Mouse (Mus musculus): ENCODE results near the gene Gm20388. TPM values are rescaled to one million over a fixed set of nuclear protein-coding genes. Genes with fewer than 3 reads are reported as not detected.

Gm20388 gene
- polyA plus RNA-seq, 2 experiments: 8.5 TPM; not detected in 1

- H3K36me3 ChIP-seq (replicated peaks; ENCODE audit: control insufficient read depth, insufficient read depth, low read depth): peaks cover 89% of the 10 kb centered on the region
- peaks cover 0 to 7% of the 10 kb centered on the region in 2 experiments; a peak in 3 of 4 replicates for H3K4me1 ChIP-seq (replicated peaks; ENCODE audit: control insufficient read depth in 2 of 2, insufficient read depth in 2 of 2, low read length in 1 of 2)
- H3K9ac ChIP-seq (replicated peaks): no peak overlapping the region
- H3K4me3 ChIP-seq (ENCODE audit: insufficient read depth in 1 of 2, low read depth in 2 of 2, low read length in 2 of 2): no peak overlapping the region
- no peak for TF ChIP-seq CTCF (IDR thresholded peaks at IDR 0.05; ENCODE audit: low read depth)
- no peak for TF ChIP-seq EP300 (IDR thresholded peaks at IDR 0.05; ENCODE audit: low read depth)
- DNase-seq (ENCODE audit: low read depth in 3 of 3, low spot score in 3 of 3) (no peak), ATAC-seq (ENCODE audit: insufficient read depth) (peak; percentile 55; the same call in 1 of the 2 replicates)
- no peak overlapping the region for H3K27ac ChIP-seq
- H3K4me2 ChIP-seq (ENCODE audit: low read depth): no peak overlapping the region
- no peaks in the 10 kb centered on the region for H3K9me3 ChIP-seq (ENCODE audit: control insufficient read depth, low read length)
- 29% methylated on average over 9 of the region's 9 CpGs for WGBS (ENCODE audit: insufficient replicate concordance)
- no peaks in the 10 kb centered on the region for H3K27me3 ChIP-seq (ENCODE audit: control insufficient read depth, insufficient read depth, low read length)
Observed at GRCm38 (mm10) chr8:122405146-122405805, 2494.6 kb downstream of the Gm20388 start.

- ATAC-seq (ENCODE audit: insufficient read depth): no peak
- WGBS (ENCODE audit: insufficient replicate concordance): 81% methylated on average over 7 of the region's 7 CpGs
Observed at GRCm38 (mm10) chr8:122407678-122408077, 2497.0 kb downstream of the Gm20388 start.

GRCm38 (mm10) chr8:122414311-122414710 is 2503.7 kb downstream of the Gm20388 start:
- no peak overlapping the region for H3K4me3 ChIP-seq (ENCODE audit: insufficient read depth in 1 of 2, low read depth in 2 of 2, low read length in 2 of 2)
- no peaks in the 10 kb centered on the region for H3K27me3 ChIP-seq (ENCODE audit: control insufficient read depth, insufficient read depth, low read length)
- no peak for ATAC-seq (ENCODE audit: insufficient read depth)
- WGBS (ENCODE audit: insufficient replicate concordance): 79% methylated on average over 9 of the region's 9 CpGs
- no peaks in the 10 kb centered on the region for H3K9me3 ChIP-seq (ENCODE audit: control insufficient read depth, low read length)
- no peak overlapping the region for H3K27ac ChIP-seq
- no peak for DNase-seq (ENCODE audit: low read depth in 3 of 3, low spot score in 3 of 3)
- no peak overlapping the region for H3K9ac ChIP-seq (replicated peaks)
- peaks cover 74% of the 10 kb centered on the region for H3K36me3 ChIP-seq (replicated peaks; ENCODE audit: control insufficient read depth, insufficient read depth, low read depth)
- no peak for TF ChIP-seq EP300 (IDR thresholded peaks at IDR 0.05; ENCODE audit: low read depth)
- TF ChIP-seq CTCF (IDR thresholded peaks at IDR 0.05; ENCODE audit: low read depth): no peak
- H3K4me2 ChIP-seq (ENCODE audit: low read depth): no peak overlapping the region
- H3K4me1 ChIP-seq (replicated peaks; ENCODE audit: control insufficient read depth in 2 of 2, insufficient read depth in 2 of 2, low read length in 1 of 2): no peaks in the 10 kb centered on the region

More at GRCm38 (mm10) chr8:122407678-122408077, 2497.0 kb downstream of the Gm20388 start:
- Histone ChIP-seq H3K27me3 (ENCODE audit: control insufficient read depth, insufficient read depth, low read length) (no peaks in the 10 kb centered on the region), H3K9me3 (ENCODE audit: control insufficient read depth, low read length) (no peaks in the 10 kb centered on the region), H3K4me2 (ENCODE audit: low read depth) (no peak overlapping the region), H3K27ac (no peak overlapping the region), H3K4me1 (replicated peaks; ENCODE audit: control insufficient read depth in 2 of 2, insufficient read depth in 2 of 2, low read length in 1 of 2) (peaks cover 0 to 7% of the 10 kb centered on the region in 2 experiments; a peak in 3 of 4 replicates), H3K9ac (replicated peaks) (no peak overlapping the region), H3K4me3 (ENCODE audit: insufficient read depth in 1 of 2, low read depth in 2 of 2, low read length in 2 of 2) (no peak overlapping the region), H3K36me3 (replicated peaks; ENCODE audit: control insufficient read depth, insufficient read depth, low read depth) (peaks cover 89% of the 10 kb centered on the region)
- no peak for TF ChIP-seq CTCF (IDR thresholded peaks at IDR 0.05; ENCODE audit: low read depth)
- TF ChIP-seq EP300 (IDR thresholded peaks at IDR 0.05; ENCODE audit: low read depth): no peak
- DNase-seq (ENCODE audit: low read depth in 3 of 3, low spot score in 3 of 3): no peak

GRCm38 (mm10) chr8:122415554-122415953 is 2504.9 kb downstream of the Gm20388 start:
- ATAC-seq (ENCODE audit: insufficient read depth) (no peak), DNase-seq (ENCODE audit: low read depth in 3 of 3, low spot score in 3 of 3) (no peak)
- Histone ChIP-seq H3K4me1 (replicated peaks; ENCODE audit: control insufficient read depth in 2 of 2, insufficient read depth in 2 of 2, low read length in 1 of 2) (no peaks in the 10 kb centered on the region), H3K9me3 (ENCODE audit: control insufficient read depth, low read length) (no peaks in the 10 kb centered on the region), H3K4me2 (ENCODE audit: low read depth) (no peak overlapping the region), H3K36me3 (replicated peaks; ENCODE audit: control insufficient read depth, insufficient read depth, low read depth) (peaks cover 63% of the 10 kb centered on the region), H3K27ac (no peak overlapping the region), H3K9ac (replicated peaks) (no peak overlapping the region), H3K27me3 (ENCODE audit: control insufficient read depth, insufficient read depth, low read length) (no peaks in the 10 kb centered on the region), H3K4me3 (ENCODE audit: insufficient read depth in 1 of 2, low read depth in 2 of 2, low read length in 2 of 2) (no peak overlapping the region)
- TF ChIP-seq EP300 (IDR thresholded peaks at IDR 0.05; ENCODE audit: low read depth): no peak
- no peak for TF ChIP-seq CTCF (IDR thresholded peaks at IDR 0.05; ENCODE audit: low read depth)
- WGBS (ENCODE audit: insufficient replicate concordance): 46% methylated on average over 6 of the region's 6 CpGs

DNA sequence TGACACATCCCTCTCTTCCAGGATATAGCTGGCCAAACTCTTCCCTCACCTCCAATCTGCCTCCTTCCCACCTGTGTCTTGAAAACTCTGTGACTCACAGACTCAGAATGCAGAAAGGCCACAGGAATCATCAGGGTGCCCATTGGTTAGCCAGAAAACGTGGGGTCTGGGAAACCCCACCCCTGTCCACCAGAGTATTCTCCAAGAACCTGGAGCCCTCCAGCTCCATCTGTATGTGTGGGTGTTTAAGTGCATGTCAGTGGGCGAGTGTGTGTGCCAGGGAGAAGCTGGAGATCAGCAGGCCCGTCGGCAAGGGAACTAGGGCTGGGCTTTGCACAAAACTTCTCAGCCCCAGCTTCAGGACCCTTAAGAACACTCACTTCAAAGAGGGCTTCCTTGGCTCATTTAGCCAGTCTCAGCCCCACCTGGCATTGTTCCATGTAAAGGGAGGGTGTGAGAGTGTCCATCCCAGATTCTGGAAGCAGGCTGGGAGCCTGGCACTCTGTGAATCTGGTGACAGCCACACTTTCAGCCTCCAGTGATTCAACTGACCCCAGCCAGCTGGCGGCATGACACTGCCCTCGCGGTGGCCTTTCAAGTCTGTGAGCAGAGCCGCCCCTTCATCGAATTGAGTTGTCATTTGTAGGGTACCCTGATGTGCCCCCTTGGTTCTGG is 2509.4 kb downstream of the Gm20388 start:
- Histone ChIP-seq H3K27me3 (ENCODE audit: control insufficient read depth, insufficient read depth, low read length) (no peaks in the 10 kb centered on the region), H3K9me3 (ENCODE audit: control insufficient read depth, low read length) (no peaks in the 10 kb centered on the region), H3K4me1 (replicated peaks; ENCODE audit: control insufficient read depth in 2 of 2, insufficient read depth in 2 of 2, low read length in 1 of 2) (no peaks in the 10 kb centered on the region), H3K4me2 (ENCODE audit: low read depth) (no peak overlapping the region), H3K27ac (no peak overlapping the region), H3K4me3 (ENCODE audit: insufficient read depth in 1 of 2, low read depth in 2 of 2, low read length in 2 of 2) (no peak overlapping the region), H3K9ac (replicated peaks) (no peak overlapping the region), H3K36me3 (replicated peaks; ENCODE audit: control insufficient read depth, insufficient read depth, low read depth) (peaks cover 18% of the 10 kb centered on the region)
- DNase-seq (ENCODE audit: low read depth in 3 of 3, low spot score in 3 of 3) (no peak), ATAC-seq (ENCODE audit: insufficient read depth) (no peak)
- 59% methylated on average over 9 of the region's 9 CpGs for WGBS (ENCODE audit: insufficient replicate concordance)
- TF ChIP-seq EP300 (IDR thresholded peaks at IDR 0.05; ENCODE audit: low read depth): no peak

Measured in liver, embryonic 14.5 days (tissue).